Mouse (Mus musculus) heart, embryonic 12.5 days (tissue): ENCODE results near the gene Cd7. TPM values are rescaled to one million over a fixed set of nuclear protein-coding genes. Genes with fewer than 3 reads are reported as not detected.

Experiments
- ATAC-seq: fragments of 200-750 bp; cut with Nextera tagmentation; 2 replicates; pipeline ENCODE4 v1.8.0; 2017; ENCODE audit warnings: moderate TSS enrichment, moderate library complexity; ENCODE audit not compliant: insufficient number of reproducible peaks, low FRiP score
- H3K27ac ChIP-seq: fragments of 300-500 bp; sonication (generic); 2 replicates; pipeline ENCODE4 v1.5.1; 2016; ENCODE audit warnings: mild to moderate bottlenecking, moderate library complexity; ENCODE audit not compliant: poor library complexity, severe bottlenecking
- H3K27me3 ChIP-seq: fragments of 300-500 bp; sonication (generic); replicated peaks from 2 replicates; pipeline ENCODE4 v1.6.1; 2016; ENCODE audit warnings: mild to moderate bottlenecking, moderate library complexity
- H3K36me3 ChIP-seq: fragments of 300-500 bp; sonication (generic); 2 replicates; pipeline ENCODE4 v1.6.1; 2016; ENCODE audit warnings: mild to moderate bottlenecking, moderate library complexity
- H3K4me1 ChIP-seq: fragments of 300-500 bp; sonication (generic); replicated peaks from 2 replicates; pipeline ENCODE4 v1.6.1; 2016; ENCODE audit warnings: mild to moderate bottlenecking
- H3K4me2 ChIP-seq: fragments of 300-500 bp; sonication (generic); 2 replicates; pipeline ENCODE4 v1.6.1; 2016; ENCODE audit warnings: mild to moderate bottlenecking, moderate library complexity
- H3K4me3 ChIP-seq: fragments of 300-500 bp; sonication (generic); 2 replicates; pipeline ENCODE4 v1.5.1; 2016; ENCODE audit warnings: mild to moderate bottlenecking
- H3K9ac ChIP-seq: fragments of 300-500 bp; sonication (generic); 2 replicates; pipeline ENCODE4 v1.6.1; 2016; ENCODE audit warnings: mild to moderate bottlenecking, moderate library complexity
- H3K9me3 ChIP-seq: fragments of 300-500 bp; sonication (generic); replicated peaks from 2 replicates; pipeline ENCODE4 v1.6.1; 2016; ENCODE audit warnings: mild to moderate bottlenecking, moderate library complexity
- WGBS: fragments of 180-500 bp; shearing (Covaris S2); methylation state at CpG from one replicate; pipeline ENCODE4 v1.1.7; 2016; 5-methylcytosine and 5-hydroxymethylcytosine counted together
- polyA plus RNA-seq: library from polyadenylated mRNA; unstranded; fragments of >200 nt; fragmentation: Nextera tagmentation; extraction: Ambion mirVana; gene quantifications from 2 replicates; pipeline ENCODE4 v1.2.1, GENCODE M21; 2016

The Cd7 gene
- polyA plus RNA-seq, 1 experiment from 2014 or later: not detected

- peaks cover 14% of the 10 kb centered on the region; the same call in 1 of the 2 replicates for H3K4me1 ChIP-seq
- ATAC-seq: peak; percentile 56; the same call in 1 of the 2 replicates
- no peak overlapping the region for H3K4me2 ChIP-seq
- no peak overlapping the region for H3K9ac ChIP-seq
- H3K36me3 ChIP-seq: no peaks in the 10 kb centered on the region
- WGBS: 26% methylated on average over 3 of the region's 3 CpGs
- H3K27ac ChIP-seq: no peak overlapping the region
- no peak overlapping the region for H3K4me3 ChIP-seq
- peaks cover 10% of the 10 kb centered on the region; the same call in 1 of the 2 replicates for H3K27me3 ChIP-seq
- H3K9me3 ChIP-seq: no peaks in the 10 kb centered on the region
These were observed 21.5 kb downstream of the Cd7 start for GRCm38 (mm10) chr11:121017703-121018102.

GRCm38 (mm10) chr11:121015472-121015871, 23.7 kb downstream of the Cd7 start:
- Histone ChIP-seq H3K27me3 (peaks cover 10% of the 10 kb centered on the region; the same call in 1 of the 2 replicates), H3K4me2 (peak overlapping the region; percentile 58; the same call in 1 of the 2 replicates), H3K4me1 (peaks cover 14% of the 10 kb centered on the region; the same call in 1 of the 2 replicates), H3K36me3 (no peaks in the 10 kb centered on the region), H3K9ac (no peak overlapping the region), H3K9me3 (no peaks in the 10 kb centered on the region), H3K27ac (no peak overlapping the region), H3K4me3 (no peak overlapping the region)
- no peak for ATAC-seq
- 42% methylated on average over 6 of the region's 6 CpGs for WGBS

DNA sequence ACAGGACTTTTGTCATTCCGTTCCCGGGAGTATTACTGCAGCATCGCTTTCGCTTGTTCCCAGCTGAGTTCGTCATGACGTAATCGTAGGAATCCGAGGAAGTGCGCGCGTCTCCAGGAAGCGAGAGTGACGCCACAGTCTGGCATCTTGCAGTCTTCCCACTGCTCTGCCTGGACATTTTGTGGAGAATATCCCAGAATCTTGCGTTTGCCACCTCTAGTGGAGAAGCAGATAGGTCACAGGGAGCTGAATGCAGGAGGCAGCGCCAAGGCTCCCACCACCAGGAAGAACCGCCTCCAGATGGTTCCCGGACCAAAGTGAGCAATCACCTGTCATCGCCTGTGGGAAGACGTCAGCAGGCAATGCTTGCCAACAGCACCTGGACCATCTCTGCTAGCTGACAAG, 24.3 kb downstream of the Cd7 start:
- no peaks in the 10 kb centered on the region for H3K36me3 ChIP-seq
- 40% methylated on average over 19 of the region's 19 CpGs for WGBS
- no peaks in the 10 kb centered on the region for H3K9me3 ChIP-seq
- ATAC-seq: no peak; the same call in 1 of the 2 replicates
- H3K9ac ChIP-seq: peak overlapping the region; percentile 5; the same call in 1 of the 2 replicates
- peak overlapping the region; percentile 58 for H3K4me2 ChIP-seq
- H3K4me1 ChIP-seq: peaks cover 14% of the 10 kb centered on the region; the same call in 1 of the 2 replicates
- H3K27me3 ChIP-seq: peaks cover 10% of the 10 kb centered on the region; the same call in 1 of the 2 replicates
- H3K27ac ChIP-seq: no peak overlapping the region
- H3K4me3 ChIP-seq: peak overlapping the region; percentile 32

DNA sequence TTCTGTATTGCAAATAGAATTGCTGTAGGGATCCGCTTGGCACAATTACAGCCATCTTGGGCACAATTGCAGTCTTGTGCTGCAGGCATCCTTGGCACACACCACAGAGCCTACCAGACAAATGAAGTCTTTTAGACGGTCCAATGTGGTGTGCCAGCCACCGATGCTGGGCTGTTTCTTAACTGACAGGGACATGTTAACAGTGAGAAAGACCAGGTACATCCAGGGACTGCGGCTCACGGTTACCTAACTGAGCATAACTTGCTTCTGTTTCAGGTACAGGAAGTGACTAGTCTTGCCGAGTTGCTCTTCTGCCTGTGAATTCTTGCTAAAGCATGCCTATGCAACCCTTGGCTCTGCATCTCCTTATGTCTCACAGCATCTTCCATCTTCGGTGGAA, 25.6 kb downstream of the Cd7 start:
- Histone ChIP-seq H3K27me3 (peaks cover 10% of the 10 kb centered on the region; the same call in 1 of the 2 replicates), H3K27ac (no peak overlapping the region), H3K36me3 (no peaks in the 10 kb centered on the region), H3K9me3 (no peaks in the 10 kb centered on the region), H3K9ac (no peak overlapping the region), H3K4me3 (no peak overlapping the region), H3K4me1 (peaks cover 14% of the 10 kb centered on the region; the same call in 1 of the 2 replicates), H3K4me2 (no peak overlapping the region)
- 77% methylated on average over 7 of the region's 7 CpGs for WGBS
- no peak for ATAC-seq

DNA sequence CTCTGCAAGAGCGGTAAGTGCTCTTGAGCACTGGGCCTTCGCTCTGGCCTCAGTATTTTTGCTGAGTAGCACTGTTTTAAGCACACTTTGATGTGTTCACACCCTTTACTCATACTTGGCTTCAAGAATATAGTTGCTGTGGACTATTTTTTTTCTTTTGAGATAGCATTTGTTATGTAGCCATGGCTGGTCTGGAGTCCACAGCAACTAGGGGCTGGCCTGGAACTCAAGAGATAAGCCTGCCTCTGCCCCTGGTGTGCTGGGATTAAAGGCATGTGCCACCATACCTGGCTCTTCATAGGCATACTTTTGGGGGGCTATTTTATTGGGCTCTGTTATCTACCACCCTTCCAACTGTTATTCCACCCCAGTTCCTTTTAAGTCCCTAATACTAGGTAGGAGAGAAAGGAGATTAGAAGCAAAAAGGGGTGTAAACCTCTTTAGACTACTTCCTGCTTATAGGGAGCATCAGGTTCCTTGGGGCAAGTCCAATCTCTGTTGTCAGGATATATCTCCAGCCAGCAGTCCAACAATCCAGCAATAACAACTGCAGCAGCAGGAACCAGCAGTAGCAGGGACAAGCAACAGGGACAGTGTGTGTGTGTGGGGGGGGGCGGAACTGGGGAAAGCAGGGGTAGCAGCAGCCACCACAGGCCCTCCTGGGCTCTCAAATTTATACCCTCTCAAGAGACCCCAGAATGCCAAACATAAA, 29.0 kb downstream of the Cd7 start:
- H3K4me3 ChIP-seq: no peak overlapping the region
- H3K4me1 ChIP-seq: peaks cover 6% of the 10 kb centered on the region; the same call in 1 of the 2 replicates
- WGBS: 91% methylated on average over 3 of the region's 3 CpGs

GRCm38 (mm10) chr11:121006184-121006583, 33.0 kb downstream of the Cd7 start:
- no peak overlapping the region for H3K4me3 ChIP-seq
- no peak for ATAC-seq
- H3K9ac ChIP-seq: no peak overlapping the region
- no peaks in the 10 kb centered on the region for H3K9me3 ChIP-seq
- peaks cover 6% of the 10 kb centered on the region for H3K4me1 ChIP-seq
- H3K27ac ChIP-seq: no peak overlapping the region
- H3K4me2 ChIP-seq: no peak overlapping the region
- no peaks in the 10 kb centered on the region for H3K36me3 ChIP-seq
- 53% methylated on average over 6 of the region's 6 CpGs for WGBS
- no peaks in the 10 kb centered on the region for H3K27me3 ChIP-seq

More for the DNA sequence above, 29.0 kb downstream of the Cd7 start:
- ATAC-seq: no peak
- Histone ChIP-seq H3K4me2 (no peak overlapping the region), H3K36me3 (no peaks in the 10 kb centered on the region), H3K9ac (no peak overlapping the region), H3K9me3 (no peaks in the 10 kb centered on the region), H3K27me3 (peaks cover 10% of the 10 kb centered on the region; the same call in 1 of the 2 replicates), H3K27ac (no peak overlapping the region)

DNA sequence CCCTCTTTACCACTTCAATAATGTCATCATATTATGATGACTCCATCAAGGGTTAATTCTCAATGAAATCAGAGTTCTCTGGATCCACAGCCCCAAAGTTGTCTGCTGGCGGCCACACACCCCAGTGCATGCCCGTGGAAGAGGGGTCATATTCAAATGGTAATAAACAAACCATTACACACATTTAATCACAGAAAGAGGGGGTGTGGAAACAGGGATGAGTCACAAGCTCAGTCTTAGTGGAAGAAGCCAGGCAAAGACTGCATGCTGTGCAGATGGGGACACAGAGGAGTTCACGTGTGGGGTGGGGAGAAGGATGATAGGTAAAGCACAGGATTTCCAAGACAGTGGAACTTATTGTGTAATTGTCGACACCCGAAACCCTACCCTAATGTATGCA, 34.9 kb downstream of the Cd7 start:
- Histone ChIP-seq H3K27ac (no peak overlapping the region), H3K4me1 (peaks cover 6% of the 10 kb centered on the region), H3K9me3 (no peaks in the 10 kb centered on the region), H3K4me3 (no peak overlapping the region), H3K36me3 (0 out of 2 replicates have a peak, but pooled peaks cover 1% of the 10 kb centered on the region), H3K9ac (no peak overlapping the region), H3K4me2 (no peak overlapping the region), H3K27me3 (no peaks in the 10 kb centered on the region)
- ATAC-seq: no peak
- WGBS: 67% methylated on average over 5 of the region's 5 CpGs

DNA sequence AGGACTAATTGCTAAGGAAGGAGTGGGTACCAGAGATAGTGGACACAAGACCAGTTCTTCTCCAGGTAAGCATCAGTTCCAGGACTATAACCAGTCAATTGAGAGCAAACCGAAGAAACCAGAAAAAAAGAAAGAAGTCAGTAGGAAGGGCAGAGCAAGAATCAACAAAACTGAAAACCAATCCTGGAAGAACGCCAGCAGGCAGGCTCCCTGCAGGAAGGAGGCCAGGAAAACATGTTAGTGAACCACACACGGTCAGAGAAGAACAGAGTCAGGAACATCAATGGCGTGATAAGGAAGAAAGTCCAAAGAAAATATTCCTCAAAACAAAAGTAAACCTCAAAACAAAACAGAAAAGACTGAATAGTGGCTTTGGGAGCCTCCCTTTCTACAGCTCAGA, 37.3 kb downstream of the Cd7 start:
- WGBS: 58% methylated on average over 4 of the region's 4 CpGs

DNA sequence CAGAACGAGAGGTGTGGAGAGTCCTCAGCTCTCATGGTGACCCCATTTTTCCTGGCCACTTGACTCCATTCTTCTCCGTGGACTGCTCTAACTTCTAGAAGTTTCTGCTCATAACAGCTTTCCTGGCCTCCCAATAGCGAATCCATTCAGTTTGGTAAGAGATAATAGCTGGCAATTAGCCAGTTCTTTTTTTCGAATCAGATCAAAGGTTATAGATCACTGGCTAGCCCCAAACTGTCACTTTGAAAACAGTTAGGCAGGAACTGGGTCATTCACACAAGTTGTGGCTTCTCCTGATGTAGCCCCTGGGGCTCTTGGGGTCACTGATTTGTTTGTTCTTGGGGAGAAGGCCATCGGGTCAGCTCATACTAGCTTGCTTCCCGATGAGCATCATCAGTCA, 44.5 kb downstream of the Cd7 start:
- peaks cover 35% of the 10 kb centered on the region for H3K4me1 ChIP-seq
- H3K4me3 ChIP-seq: no peak overlapping the region
- H3K27me3 ChIP-seq: no peaks in the 10 kb centered on the region
- H3K9ac ChIP-seq: no peak overlapping the region
- no peak overlapping the region for H3K27ac ChIP-seq
- WGBS: 89% methylated on average over 6 of the region's 6 CpGs
- no peak overlapping the region for H3K4me2 ChIP-seq
- no peaks in the 10 kb centered on the region for H3K9me3 ChIP-seq
- ATAC-seq: no peak
- 0 out of 2 replicates have a peak, but pooled peaks cover 23% of the 10 kb centered on the region for H3K36me3 ChIP-seq

More for the DNA sequence above, 37.3 kb downstream of the Cd7 start:
- Histone ChIP-seq H3K27ac (no peak overlapping the region), H3K4me2 (no peak overlapping the region), H3K9ac (no peak overlapping the region), H3K4me1 (peaks cover 6% of the 10 kb centered on the region), H3K27me3 (no peaks in the 10 kb centered on the region), H3K36me3 (0 out of 2 replicates have a peak, but pooled peaks cover 12% of the 10 kb centered on the region), H3K4me3 (no peak overlapping the region), H3K9me3 (no peaks in the 10 kb centered on the region)
- ATAC-seq: 0 out of 2 replicates have a peak, but pooled peaks have one; percentile 39

DNA sequence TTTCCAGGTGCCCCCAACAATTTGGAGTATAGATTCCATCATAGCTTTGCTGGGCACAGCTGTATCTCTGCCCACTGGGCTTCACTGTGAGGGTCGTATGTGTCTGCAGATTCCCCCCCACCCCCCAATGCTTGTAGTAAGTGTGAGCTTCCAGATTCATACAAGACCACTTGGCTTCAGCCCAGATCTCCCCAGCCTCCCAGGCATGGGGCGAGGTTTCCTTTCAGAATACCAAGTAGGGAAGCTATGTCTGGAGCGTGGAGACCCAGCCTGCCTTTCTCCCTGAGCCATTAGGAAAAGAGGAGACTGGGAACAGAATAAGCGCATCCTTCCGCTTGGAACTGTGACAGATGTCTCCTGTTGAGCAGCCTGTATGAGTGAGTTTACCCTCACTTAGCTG, 45.6 kb downstream of the Cd7 start:
- no peak for ATAC-seq
- Histone ChIP-seq H3K27ac (no peak overlapping the region), H3K9me3 (no peaks in the 10 kb centered on the region), H3K9ac (no peak overlapping the region), H3K36me3 (0 out of 2 replicates have a peak, but pooled peaks cover 16% of the 10 kb centered on the region), H3K4me1 (peaks cover 46% of the 10 kb centered on the region), H3K4me3 (no peak overlapping the region), H3K4me2 (no peak overlapping the region), H3K27me3 (no peaks in the 10 kb centered on the region)
- WGBS: 75% methylated on average over 5 of the region's 5 CpGs

GRCm38 (mm10) chr11:120993080-120993479, 46.1 kb downstream of the Cd7 start:
- Histone ChIP-seq H3K9me3 (no peaks in the 10 kb centered on the region), H3K9ac (no peak overlapping the region), H3K36me3 (0 out of 2 replicates have a peak, but pooled peaks cover 12% of the 10 kb centered on the region), H3K27me3 (no peaks in the 10 kb centered on the region), H3K4me2 (no peak overlapping the region), H3K4me1 (peaks cover 52% of the 10 kb centered on the region), H3K4me3 (no peak overlapping the region), H3K27ac (no peak overlapping the region)
- no peak for ATAC-seq
- WGBS: over 99% methylated on average over 3 of the region's 3 CpGs
